Mouse (Mus musculus): ENCODE results near the gene Acox2.
A peak's percentile ranks its signal among the peaks of the same experiment; 100 is the strongest.
"Not testable (repeated sequence)": the region's sequence is repeated elsewhere in the genome, so short reads cannot be mapped to it uniquely, and the experiment has no call there.

The Acox2 gene

DNA sequence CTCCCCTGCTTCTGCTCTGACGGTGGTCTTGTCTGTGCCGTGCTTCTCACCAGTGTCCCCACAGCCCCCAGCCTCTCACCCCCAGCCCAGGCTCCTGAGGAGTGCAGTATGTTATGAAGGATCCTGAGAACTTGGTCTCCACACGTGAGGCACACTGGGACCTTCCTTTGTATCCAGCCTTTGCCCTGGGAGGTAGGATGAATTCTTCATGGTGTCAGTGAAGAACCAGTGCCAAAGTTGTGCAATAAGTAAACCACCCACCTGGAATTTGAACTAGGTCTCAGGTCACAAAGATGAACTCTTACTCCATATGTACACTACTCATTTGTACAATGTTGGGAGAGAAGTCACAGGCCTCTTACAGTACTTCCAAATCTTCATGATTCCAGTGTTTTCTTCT, at the start of gene Acox2:
Gene Acox2, minus strand, starts transcription at position 188 of the 400 bp plus-strand sequence.
- no peak for DNase-seq (ENCODE audit: low spot score)

DNA sequence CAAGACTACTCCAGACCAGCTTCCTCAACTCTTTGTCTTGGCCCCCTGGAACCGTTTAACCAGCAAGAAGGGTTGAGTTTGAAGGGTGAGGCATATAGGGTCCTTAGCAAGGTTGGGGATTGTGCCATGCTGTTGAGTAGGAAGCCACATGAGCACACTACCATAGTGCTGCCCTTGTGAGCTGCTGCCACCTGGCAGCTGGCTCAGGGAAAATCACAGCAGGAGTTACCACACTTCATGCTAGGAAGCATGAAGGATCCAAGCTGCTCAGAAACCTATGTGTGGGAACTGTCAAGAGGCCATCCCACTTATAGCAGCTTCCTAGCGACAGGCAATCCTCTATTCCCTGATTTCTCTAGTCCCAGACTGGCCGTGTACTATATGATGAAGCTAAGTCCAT, 49.5 kb upstream of the Acox2 start:
- DNase-seq (ENCODE audit: low spot score) = no peak

DNA sequence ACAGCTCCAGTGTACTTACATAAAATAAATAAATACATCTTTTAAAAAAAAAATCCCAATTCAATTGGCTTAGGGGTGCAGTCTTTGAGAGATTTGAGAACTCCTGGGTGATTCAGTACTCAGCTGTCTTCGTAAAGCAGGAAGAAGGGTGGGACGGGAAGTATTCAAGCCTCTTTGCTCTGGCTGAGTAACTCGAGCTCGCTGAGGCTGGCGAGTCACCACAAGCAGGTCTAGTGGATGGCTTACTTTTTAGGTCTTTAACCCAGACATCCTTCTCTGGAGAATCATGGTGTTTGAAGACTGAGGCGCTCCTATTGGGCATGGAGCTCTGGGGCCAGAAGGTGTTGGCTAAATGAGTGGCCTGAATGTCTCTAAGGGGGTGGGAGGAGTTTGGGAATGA, 47.7 kb upstream of the Acox2 start:
- DNase-seq (ENCODE audit: low spot score) = no peak

DNA sequence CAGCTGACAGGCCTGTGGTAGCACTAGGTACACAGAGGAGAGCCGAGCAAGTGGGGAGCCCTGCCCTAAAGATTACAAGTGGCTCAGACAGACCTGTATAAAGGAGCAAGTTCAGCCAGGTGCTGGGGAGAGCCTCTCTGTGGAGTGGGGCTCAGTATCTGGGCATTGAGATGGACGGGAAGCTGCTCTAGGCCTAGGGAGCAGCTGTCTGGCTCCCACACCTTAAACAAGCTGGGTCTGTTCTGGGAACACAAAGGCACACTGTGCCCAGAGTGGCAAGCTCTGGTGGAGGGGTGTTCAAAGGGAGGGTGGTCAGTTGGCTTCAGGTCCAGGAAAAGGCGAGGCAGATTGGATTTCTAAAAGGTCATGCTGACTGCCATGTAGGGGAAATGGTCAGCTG, 45.9 kb upstream of the Acox2 start:
- DNase-seq (ENCODE audit: low spot score) = peak; percentile 28

DNA sequence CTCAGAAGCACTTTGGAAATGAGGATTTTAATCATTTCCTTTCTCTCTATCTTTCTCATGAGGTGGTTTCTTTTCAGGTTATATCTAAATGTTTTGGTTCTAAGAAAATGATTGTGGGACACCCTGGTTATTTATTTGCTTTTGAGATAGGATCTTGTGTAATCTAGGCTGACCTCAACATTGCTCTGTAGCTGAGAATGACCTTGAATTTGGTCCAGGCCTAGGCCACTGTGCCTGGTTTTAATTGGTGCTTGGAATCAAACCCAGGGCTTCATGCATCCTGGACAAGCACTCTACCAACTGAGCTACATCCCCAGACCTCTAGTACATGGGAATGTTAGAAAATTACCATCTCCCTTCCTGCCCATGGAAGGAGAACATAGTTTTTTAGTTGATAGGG, 44.9 kb upstream of the Acox2 start:
- DNase-seq (ENCODE audit: low spot score) = no peak

DNA sequence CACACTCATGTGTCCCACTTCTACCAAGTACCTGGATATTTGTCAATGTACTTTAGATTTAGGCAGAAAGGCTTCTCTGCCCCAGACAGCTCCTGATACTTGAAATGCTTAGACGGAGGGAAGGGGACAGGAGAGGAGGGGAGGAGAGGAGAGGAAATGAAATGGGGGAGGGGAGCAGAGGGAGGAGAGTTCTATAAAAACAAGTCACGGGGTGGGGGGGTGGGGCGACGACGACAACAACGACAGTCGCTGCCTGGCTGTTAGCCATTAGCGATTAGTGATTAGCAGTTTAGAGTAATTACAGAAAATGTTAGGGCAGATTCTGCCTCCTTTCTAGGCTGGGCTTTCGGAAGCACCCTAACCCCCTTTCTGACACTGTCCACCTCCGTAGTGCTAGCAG, 43.5 kb upstream of the Acox2 start:
- no peak for DNase-seq (ENCODE audit: low spot score)

DNA sequence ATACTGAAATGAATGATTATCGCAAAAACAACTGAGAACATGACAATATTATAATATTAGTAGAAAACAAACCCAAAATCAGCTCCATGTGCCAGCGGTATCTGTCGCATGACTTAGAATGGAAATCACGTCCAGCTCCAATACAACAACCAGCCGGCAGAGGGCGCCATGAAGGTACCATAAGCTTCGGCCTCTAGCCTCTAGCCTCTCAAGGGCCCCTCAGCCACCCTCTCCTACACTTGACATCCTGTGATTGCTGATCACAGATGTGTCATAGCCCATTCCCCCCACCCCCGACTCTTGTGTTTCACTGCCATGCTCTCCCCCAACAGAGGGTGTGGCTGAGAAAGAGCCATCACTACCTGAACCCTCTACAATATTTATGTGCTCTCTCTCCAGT, 41.1 kb upstream of the Acox2 start:
- peak; percentile 87 for DNase-seq (ENCODE audit: low spot score)

DNA sequence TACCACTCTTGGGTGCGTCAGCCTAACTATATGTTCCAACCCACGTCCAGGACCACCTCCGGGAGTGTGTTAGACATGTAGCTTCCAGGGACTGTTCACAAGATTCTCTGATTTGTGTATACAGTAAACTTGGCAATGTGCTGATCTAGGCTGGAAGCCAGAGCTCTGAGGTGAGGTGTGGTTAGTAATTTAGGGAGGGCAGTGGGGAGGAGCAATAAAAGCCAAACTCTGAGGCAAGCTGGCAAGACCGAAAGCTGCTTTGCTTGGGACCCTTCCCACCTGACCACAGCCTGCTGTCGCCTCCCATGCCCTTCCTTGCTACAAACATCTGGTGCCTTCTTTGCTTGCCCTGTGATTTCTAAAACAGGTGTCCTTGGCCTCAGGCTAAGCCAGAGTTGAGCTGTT, 38.7 kb upstream of the Acox2 start:
- no peak for DNase-seq (ENCODE audit: low spot score)

DNA sequence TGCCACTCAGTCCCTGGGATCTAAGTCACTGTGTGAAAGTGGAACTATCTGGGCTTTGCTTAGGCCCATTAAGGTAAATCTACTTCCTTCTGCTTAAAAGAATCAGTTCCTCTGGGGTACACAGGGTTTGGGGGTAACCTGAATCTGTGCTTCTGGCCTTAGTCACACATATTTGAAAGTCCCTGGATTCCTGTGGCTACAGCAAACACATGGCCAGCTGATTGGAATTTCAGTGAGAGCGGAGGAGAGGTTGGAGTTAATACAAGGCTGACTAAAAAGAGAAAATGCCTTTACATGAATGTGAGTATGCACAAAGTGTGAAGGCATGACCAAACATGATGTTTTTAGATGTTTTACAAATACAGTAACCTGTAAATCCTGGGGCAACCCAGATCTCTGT, 35.1 kb upstream of the Acox2 start:
- DNase-seq (ENCODE audit: low spot score) = no peak

DNA sequence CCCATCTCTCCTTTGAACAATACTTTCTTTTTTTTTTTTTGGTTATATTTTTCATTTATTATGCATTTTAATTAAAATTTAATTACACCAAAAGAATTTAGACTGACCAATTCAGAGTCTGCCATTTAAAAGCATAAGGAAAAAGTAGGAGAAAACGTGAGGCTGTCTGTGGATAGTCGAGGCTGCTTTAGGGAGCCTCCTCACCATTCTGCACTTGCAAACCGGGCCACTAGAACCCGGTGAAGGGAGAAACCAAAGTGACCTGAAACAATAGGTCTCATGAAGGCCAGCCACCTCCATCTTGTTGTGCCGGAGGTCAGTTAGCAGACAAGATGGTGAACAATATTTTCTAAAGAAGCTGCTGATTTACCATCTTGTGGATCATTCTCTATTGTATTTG, 27.4 kb upstream of the Acox2 start:
- DNase-seq (ENCODE audit: low spot score) = not testable (repeated sequence)

DNA sequence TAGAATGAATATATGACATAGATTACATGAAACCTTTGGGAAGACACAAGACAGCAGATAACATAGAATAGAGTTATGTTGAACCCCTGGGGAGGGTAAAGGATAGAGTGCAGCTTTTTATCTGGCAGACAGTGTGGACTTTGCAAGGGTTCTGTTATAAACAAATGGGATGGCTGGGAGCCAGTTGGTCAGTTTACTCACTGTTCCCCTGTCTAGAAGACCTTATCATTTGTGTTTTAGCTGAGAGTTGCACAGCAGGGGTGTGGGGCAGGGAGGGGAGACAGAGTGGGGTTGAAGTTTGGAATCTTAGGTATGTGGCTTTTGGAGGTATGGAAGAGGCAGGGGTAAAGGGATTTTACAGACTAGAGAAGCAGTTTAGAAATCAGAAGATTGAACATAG, 24.6 kb upstream of the Acox2 start:
- no peak for DNase-seq (ENCODE audit: low spot score)

DNA sequence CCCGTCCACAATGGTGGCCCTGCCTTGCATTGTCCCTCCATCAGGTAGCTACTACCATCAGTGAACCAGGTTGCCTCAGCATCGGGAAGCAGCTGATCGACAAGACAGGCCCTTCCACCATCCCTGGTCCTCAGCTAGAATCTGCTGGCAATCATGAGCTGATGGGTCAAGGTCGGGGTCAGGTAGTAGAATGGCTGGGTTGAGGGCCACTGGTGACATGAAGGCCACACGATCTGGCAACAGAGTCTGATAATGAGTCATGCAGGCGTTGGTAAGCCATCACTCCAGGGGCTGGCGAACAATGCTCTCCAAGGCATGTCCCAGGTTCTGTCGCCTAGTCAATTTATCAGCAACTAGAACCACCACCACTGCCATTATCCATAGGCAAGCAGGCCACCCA, 12.1 kb upstream of the Acox2 start:
- not testable (repeated sequence) for DNase-seq (ENCODE audit: low spot score)

DNA sequence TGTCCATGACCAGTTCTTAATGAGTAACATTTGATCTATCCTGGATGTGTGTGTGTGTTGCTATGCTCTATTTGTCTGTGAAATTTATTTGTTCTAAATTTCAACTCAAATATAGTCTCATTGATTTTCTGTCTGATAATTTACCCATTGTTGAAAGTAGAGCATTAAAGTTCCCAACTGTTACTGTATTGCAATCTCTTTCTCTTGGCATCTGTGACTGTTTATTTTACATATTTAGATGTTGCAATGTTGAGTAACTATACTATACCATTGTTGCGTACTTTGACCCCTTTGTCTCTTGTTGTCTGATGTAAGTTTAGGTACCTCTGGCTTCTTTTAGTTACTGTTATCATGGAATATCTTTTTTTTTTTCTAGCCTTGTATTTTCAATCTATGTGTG, 5.2 kb upstream of the Acox2 start:
- DNase-seq (ENCODE audit: low spot score) = no peak

DNA sequence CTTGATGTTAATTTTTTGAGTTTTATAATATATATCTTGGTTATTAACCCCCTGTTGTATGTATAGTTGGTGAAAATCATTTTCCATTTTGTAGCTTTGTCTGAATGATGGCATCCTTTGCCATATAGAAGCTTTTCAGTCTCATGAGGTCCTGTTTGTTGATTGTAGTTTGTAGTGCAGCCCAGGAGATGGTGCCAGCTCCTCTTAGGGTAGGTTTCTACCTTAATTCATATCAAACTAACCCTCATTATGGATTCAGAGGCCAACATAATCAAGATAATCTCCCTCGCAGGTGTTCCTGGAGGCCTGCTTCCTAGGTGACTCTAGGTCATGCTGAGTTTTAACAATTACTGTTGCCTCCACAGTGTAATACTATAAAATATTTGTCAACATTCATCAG, 3.1 kb upstream of the Acox2 start:
- DNase-seq (ENCODE audit: low spot score) = no peak

DNA sequence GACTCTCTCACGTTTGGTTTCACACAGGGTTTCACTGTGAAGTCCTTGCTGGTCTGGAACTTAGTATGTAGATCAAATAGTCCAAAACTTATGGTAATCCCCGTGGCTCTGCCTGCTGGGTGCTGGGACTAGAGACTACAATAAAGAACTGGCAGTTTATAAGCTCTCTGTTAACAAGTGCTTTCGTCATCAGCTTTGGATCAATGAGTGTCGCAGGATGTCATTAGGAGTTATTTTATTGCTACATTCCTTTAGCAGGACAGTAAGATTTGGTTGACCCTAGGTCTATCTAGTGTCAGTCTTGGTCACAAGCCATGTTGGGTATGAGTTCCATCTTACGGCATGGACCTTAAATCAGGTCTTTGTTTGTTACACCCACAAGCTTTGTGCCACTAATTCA, 1.1 kb upstream of the Acox2 start:
- DNase-seq (ENCODE audit: low spot score) = no peak

DNA sequence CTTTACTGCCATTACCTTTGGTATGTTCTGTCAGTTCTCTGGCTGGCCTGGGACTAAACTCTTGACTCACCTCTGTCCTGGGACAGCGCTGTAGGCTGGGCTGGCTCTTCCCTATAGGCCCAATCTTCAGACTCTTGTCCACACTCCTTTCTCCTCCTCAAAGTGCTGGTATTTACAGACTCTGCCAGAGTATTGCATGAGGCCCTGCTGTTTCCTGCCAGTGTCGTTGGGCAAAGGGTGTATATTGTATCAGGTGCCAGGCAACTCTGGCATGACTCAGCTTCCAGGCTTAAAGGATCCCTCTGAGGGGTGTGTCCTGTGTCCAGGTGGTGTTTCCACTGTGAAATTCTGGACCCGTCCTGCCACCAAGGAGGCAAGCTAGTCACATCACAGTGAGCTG, 401 bp downstream of the Acox2 start:
- no peak for DNase-seq (ENCODE audit: low spot score)

DNA sequence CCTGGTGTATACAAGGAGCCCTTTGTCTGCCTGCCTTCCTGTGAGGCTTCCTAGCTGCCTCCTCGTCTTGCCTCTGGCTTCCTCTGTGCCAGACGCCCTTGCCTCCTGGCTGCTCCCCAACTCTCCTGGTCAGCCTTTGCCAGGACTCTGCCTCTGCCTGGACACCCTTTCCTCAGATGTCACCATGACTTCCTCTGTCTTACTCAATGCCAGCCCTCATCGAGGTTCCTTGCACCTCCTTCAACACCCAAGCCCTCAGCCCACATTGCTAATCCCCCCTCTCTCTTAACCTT, 872 bp downstream of the Acox2 start:
- no peak for DNase-seq (ENCODE audit: low spot score)

DNA sequence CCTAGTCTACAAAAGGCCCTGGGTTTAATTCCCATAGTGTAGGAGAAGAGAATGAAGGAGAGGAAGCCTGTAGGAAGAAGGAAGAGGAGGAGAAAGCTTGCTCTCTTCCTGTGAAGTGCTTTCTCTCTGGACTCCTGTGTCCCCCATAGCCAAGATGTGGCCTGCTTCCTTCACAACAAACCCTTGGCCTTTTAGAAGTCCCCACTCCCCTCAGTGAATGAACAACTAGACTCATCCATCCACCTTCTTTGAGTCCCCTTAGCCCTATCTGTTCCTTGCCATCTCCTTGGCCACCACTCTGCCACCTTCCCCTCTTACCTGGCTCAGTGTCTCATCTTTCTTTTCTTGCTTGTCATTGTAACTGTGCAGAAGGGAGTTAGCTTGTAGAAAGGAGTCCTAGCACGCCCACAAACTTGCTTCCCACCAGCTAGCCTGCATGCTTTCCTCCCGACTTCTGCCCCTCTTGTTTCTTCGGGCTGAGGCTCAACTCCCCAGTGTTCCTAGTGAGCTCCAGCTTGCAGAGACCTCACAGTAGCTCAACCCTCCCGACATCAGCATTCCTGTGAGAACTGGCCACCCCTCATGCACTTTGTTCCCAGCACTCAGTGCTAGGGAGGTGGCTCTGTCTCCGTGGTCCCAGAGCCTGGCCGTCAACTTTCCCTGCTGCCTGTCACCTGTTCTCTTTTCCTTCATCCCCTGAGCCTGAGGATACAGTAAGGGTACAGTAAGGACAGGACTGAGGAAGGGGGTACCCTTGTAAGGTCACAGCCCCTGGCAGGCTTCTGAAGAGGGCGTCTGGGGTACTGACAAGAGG, 1.4 kb downstream of the Acox2 start:
- DNase-seq (ENCODE audit: low spot score) = no peak

DNA sequence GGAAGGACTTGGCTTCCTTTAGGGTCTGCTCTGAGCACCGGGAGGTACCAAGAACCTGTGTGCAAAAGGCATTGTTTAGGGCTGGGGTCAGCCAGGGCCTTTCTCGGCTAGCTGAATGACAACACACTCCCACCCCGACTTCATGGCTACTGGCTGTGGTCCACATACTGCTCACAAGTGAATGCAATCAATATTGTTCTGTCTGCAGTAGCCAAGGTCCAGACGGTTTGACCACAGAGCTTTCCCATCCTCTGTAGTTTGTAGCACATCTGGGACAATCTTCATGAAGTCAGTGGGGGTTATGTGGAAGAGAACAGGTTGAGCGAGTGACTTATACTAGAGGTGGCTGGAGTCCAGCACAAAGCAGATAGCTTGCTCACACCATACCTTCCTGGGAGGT, 2.3 kb downstream of the Acox2 start:
- no peak for DNase-seq (ENCODE audit: low spot score)

DNA sequence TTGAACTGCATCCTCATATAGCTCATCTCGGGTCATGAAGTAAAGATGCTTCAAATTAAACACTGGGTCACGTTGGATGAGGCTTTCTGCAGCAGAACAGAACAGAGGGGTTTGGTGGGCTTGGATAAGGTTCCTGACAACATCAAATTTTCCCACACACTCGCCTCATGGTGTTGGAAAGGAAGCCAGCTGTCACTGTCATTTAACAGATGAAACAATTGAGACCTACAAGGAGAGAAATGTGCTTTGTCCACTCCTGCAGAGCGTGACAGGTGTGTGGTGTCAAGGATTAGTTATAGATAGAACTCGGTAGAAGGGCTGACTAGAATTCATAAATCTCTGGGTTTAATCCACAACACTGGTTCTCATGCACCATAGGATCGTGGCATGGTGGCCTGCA, 3.1 kb downstream of the Acox2 start:
- DNase-seq (ENCODE audit: low spot score) = no peak

DNA sequence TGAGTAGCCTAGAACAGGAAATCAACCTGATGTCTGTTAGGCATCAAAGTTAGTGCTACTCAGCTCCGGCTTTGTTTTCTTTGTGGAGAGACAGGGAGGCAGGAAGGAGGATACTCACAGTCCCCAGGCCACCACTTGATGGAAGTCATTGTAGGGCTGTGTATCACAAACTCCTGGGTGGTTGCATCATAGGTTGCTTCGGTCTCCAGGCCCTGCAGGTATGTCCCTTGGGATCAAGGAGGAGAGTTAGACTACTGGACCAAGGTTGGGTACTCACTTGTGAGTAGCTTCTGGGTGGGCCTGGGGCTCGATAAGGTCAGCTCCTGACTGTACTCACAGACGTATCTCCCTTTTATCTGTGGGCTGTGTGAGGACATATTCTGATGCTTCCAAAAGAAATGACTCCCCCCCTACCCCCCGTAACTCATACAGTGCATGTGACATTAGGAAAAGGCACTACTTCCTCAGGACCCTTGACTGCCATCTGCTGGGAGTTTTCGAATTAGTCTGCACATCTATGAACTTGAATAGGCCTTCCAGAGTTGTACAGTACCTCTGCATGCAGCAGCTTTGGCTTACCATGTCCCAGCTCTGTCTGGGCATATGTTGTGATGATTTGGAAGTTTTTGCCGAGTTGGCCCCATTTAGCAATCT, 4.0 kb downstream of the Acox2 start:
- DNase-seq (ENCODE audit: low spot score) = peak; percentile 64

DNA sequence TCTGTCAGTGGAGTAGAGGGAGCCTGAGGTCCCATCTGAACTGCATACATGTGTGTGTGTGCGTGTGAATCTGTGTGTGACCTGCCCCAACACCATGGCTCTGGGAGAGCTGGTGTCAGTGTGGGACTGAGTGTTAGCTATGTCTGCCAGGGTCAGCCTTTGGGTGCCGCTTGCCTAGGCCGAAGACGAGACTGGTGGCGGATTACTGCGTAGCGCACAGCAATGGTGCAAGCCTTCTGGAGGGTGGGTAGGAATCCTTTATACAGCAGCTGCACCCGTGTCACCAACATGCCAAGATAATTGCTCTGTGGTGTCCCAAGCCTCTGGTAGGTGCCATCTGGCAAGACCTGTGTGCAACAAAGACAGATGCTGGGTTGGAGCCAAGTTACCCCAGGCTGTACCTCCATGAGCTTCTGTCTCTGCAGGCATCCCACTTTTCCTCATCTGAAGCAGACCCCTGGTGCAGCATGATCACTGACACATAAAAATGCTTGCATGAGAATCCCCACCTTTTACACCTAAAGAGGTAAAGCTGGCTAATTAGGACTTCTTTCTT, 7.7 kb downstream of the Acox2 start:
- no peak for DNase-seq (ENCODE audit: low spot score)

DNA sequence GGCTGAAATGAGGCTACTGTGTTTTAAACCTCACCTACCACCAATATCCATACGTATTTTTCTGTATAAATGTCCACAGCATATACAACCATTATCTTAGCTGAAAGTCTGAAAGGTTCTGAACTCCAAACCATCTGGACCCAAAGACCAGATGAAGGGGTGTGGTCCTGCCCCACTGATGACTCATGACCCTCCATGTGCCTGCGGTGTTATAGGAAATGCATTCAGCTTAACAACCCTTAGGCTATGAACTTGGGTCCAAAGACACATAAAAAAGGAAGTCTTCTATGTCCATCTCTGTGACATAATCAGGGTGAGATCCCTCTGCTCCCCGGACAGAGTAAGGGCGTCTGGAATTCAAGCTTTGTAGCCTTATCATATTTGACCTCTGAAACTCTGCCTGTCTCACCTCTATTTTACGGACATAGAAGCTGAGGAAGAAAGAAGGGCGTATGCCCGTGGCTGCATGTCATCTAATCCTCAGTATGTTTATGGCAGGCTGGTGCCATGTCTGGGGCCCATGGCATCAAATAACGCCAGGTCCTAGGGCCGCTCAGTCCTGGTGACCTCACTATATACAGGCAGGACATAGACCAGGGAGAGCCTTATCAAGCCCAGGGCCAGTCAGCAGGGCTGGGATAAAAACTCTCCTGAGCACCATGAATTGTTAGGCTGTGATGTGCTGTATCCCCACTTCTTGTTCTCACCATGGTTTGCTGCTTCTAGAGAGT, 8.8 kb downstream of the Acox2 start:
- no peak for DNase-seq (ENCODE audit: low spot score)

All from embryo, embryonic 10 days (tissue).